Mouse (Mus musculus) G1E (cell line): ENCODE results near the gene Mup5.
"Not testable (repeated sequence)": the region's sequence is repeated elsewhere in the genome, so short reads cannot be mapped to it uniquely, and the experiment has no call there.

Experiments used
- CTCF ChIP-seq: IDR thresholded peaks from 2 replicates; pipeline ENCODE4 v1.5.1; 2012; ENCODE audit warnings: low read depth, low read length, inconsistent platforms, mixed read lengths
- GATA1 ChIP-seq: IDR thresholded peaks from 2 replicates; pipeline ENCODE4 v1.6.1; 2012; ENCODE audit warnings: borderline replicate concordance, low read length, inconsistent platforms, mixed read lengths
- GATA2 ChIP-seq: IDR thresholded peaks from 2 replicates; pipeline ENCODE4 v1.6.1; 2012; ENCODE audit warnings: low read depth, low read length, inconsistent platforms, borderline replicate concordance
- POLR2AphosphoS5 ChIP-seq: IDR thresholded peaks from 2 replicates; pipeline ENCODE4 v1.6.1; 2012; ENCODE audit warnings: low read depth, low read length, inconsistent platforms; ENCODE audit not compliant: insufficient replicate concordance
- TAL1 ChIP-seq: conservative IDR thresholded peaks from 2 replicates; pipeline ENCODE4 v1.6.1; 2012; ENCODE audit warnings: low read depth, low read length, inconsistent platforms, mixed read lengths

DNA sequence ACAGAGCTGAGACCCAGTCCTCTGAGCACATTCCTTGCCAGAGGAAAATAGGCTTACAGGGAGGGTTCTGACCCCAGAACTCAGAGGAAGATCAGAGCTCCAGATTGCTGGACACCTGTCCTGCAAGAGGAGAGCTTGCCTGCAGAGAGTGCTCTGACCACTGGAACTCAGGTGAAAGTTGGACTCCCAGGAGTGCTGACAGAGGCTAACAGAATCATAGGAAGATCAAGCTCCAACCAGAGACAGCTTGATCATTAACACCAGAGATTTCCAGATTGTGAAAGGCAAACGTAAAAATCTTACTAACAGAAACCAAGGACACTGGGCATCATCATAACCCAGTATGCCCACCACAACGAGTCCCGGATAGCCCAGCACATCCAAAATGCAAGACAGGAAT lies 26.1 kb downstream of the Mup5 start:
- TF ChIP-seq CTCF, GATA1, POLR2AphosphoS5, TAL1, GATA2: not testable (repeated sequence)
